Mouse (Mus musculus) heart, postnatal 4 days (tissue): Measurements from ENCODE around the gene Gm17783. TPM values are rescaled to one million over a fixed set of nuclear protein-coding genes. Genes with fewer than 3 reads are reported as not detected.
"Not testable (repeated sequence)": the region's sequence is repeated elsewhere in the genome, so short reads cannot be mapped to it uniquely, and the experiment has no call there.

Experiments used
- DNase-seq: peaks from one replicate; pipeline ENCODE4 v3.0.0; 2021
- total RNA-seq, 2 experiments: library from RNA; stranded (reverse); gene quantifications; 2 replicates each; pipeline ENCODE4 v1.2.3; 2021

Gene Gm17783
- total RNA-seq, result not detected

GRCm38 (mm10) chr16:45531950-45532349 is at the start of gene Gm17783:
Gene Gm17783, minus strand, starts transcription at chr16:45532050.
- DNase-seq, result no peak

DNA sequence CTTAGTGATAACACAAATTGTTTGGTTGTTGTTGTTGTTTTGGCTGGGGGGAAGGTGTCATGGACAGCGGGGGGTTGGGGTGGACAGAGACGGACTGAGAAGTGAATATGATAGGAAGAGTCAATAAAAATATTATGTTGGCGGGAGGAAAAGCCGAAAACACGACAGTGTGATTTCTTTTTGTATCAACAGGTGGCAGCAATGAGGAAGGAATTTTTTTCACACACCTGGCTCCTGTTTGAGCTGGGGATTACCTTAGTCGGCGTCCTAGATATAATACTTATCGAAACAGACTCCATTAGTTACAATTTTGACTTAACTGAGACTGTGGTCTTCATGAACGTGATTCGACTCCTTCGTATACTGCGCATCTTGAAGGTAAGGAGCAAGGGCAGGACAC is 48.0 kb upstream of the Gm17783 start:
- no peak for DNase-seq

DNA sequence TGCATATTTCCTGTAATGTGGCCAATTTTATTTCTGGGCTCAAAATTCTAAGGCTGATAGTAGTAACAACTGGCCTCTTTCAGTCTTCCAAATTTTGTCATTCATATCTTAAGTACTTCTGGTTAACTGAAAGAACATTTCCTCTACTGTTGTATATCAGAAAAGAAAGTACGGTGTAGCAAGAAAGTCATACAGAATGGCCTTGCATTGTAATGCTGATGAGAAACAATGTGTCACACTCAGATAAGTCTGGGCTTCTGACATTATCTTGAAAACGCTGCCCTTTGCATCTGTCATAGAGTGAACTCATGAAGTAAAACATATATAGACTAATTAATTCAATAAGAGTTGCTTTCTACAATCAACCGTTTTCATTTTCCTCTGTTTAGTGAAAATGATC is 40.5 kb upstream of the Gm17783 start:
- no peak for DNase-seq

GRCm38 (mm10) chr16:45561747-45562146 is 29.9 kb upstream of the Gm17783 start:
- no peak for DNase-seq

- no peak for DNase-seq
These were observed 19.7 kb upstream of the Gm17783 start for GRCm38 (mm10) chr16:45551579-45551978.

DNA sequence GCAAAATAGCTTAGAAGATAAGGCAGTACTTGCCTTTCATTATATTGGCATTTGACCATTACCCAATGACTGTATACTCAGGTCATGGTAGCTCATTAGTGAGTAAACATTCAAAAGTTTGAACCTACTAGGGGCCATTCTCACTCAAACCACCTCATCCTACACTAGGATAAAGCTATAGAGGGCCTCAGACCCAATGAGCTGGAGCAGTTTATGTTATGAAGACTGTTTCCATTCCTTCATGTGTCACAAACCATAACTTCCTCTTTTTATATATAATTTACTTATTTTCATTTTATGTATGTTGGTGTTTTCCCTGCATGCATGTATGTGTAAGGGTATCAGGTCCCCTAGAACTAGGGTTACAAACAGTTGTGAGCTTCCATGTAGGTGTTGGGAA is 16.1 kb upstream of the Gm17783 start:
- no peak for DNase-seq

DNA sequence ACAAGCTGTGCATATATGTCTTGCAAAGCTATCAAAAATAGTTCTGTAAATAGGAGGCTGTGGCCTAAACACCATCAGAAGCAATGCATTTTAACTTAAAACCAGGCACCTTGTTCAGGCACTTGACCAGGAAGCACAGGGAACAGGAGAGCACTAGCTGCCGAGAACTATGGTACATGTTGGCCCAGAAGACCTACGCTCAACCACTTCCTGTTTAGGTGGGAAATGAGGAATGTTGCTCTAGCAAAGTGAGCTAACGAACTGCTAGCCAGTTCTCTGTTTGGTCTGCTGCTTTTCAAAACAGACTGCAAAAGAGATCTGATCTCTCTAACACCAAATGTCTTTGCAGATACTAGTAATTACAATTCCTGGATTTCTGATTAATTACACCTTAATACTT is 12.5 kb upstream of the Gm17783 start:
- DNase-seq, result no peak

GRCm38 (mm10) chr16:45542108-45542507 is 10.3 kb upstream of the Gm17783 start:
- no peak for DNase-seq

DNA sequence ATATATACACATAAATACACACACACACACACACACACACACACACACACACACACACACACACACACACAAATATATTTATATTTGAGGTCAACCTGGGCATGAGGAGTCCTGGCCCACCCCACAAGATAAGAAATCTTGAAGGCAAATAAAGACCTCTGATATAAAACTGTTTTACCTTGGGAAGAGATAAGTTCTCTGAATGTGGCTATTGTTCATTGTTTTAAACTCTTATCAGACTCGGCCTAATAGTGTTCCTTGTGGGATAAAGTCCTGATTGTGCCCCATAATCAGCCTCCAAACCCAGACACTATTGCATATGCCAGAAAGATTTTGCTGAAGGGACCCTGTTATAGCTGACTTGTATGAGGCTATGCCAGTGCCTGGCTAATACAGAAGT is 6.5 kb upstream of the Gm17783 start:
- not testable (repeated sequence) for DNase-seq

- DNase-seq, result no peak
These were observed 3.2 kb upstream of the Gm17783 start, which contains the start of gene Slc9c1 for GRCm38 (mm10) chr16:45535009-45535408. Gene Slc9c1, plus strand, starts transcription at chr16:45535309.

DNA sequence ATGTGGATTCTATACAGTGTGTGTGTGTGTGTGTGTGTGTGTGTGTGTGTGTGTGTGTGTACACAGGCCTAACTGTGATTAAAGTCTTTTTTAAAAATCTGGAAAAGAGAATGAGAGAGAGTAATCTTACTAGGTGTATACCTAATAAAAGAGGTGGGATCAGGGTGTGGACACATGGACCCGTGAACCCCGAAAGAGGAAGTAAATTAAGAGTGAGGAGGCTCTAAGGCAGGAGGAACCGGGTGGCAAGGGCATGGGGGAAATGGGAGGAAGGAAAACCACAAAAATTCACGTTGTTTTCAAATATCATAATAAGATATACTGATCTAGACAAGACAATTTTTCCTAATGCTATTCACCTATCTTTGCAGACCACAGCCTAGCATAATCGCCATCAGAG is 6.3 kb downstream of the Gm17783 start:
- DNase-seq, result no peak

GRCm38 (mm10) chr16:45495326-45495725 is 36.5 kb downstream of the Gm17783 start:
- no peak for DNase-seq

DNA sequence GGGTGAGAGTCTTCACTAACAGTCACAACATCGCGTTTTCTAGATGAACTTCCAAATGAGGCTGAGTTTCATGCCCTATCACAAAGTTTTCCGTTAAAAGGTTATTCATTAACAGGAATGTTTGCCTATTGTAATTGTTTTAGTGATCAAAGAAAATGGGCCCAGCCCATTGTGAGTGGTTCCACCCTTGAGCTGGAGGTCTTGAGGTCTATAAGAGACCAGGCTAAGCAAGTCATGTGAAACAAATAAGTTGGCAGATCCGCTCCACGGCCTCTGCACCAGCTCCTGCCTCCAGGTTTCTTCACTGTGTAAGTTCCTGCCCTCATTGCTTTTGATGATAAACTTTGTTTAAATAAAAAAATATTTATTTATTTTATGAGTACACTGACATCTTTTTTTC is 38.9 kb downstream of the Gm17783 start, which contains the start of gene Gm609:
TSS of gene Gm609 (minus strand) at position 43 of the 400 bp plus-strand sequence.
- no peak for DNase-seq

DNA sequence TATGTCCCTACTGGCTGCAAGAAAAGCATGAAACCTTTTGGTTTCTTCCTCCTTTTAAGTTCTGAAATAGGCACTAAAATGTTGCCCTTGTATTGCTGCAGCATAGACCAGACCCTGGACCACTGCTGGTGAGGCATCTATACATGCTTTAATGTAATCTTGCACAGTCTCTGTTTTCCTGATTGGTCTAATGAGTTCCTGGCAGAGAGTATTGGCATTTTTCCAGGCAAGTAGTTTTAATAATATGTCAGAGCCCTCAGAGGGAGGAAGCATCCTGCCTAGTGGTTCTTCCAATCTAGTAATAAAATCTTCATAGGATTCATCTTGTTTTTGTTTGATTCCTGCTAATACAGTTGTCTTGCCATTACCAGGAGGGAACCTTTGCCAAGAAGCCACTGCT is 54.9 kb downstream of the Gm17783 start:
- DNase-seq, result no peak

DNA sequence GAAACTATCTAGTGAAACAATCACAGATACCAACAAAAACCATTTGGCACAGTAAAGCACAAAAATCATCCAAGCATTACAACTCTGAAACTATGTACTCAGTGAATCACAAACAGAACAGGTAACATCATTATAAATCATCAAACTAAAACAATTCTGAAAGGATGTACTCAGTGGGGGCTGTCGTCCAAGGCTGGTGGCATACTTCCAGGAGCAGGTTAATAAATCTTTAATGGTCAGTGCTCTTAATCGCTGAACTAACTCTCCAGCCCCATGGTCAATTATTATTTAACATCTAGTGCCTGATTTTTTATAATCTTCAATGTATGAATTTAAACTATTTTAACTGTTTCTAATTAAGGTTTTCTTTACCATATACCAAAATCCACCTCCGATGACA is 60.0 kb downstream of the Gm17783 start:
- DNase-seq, result not testable (repeated sequence)

Other genes starting within 250 kb of the Gm17783 start
- 10 to 100 TPM; 44.8 to 67.6 TPM for gene Cd200, start 123.0 kb downstream of the Gm17783 start, total RNA-seq
- not detected for gene Gm609, start 39.1 kb downstream of the Gm17783 start, total RNA-seq
- not detected for gene Slc9c1, start 3.3 kb upstream of the Gm17783 start, total RNA-seq
- gene Gcsam, start 78.3 kb upstream of the Gm17783 start, total RNA-seq, result under 1 TPM in 1 of 2 experiments, not detected in 1; 0.19 TPM
- not detected for gene BC016579, start 122.0 kb upstream of the Gm17783 start, total RNA-seq
- gene Tmprss7, start 161.6 kb upstream of the Gm17783 start, total RNA-seq, result not detected
- under 1 TPM; 0.43 to 0.57 TPM for gene Tagln3, start 192.6 kb upstream of the Gm17783 start, total RNA-seq
- gene Abhd10, start 210.9 kb upstream of the Gm17783 start, total RNA-seq, result 10 to 100 TPM; 23.1 to 26.9 TPM